Mouse (Mus musculus): ENCODE measurements around the gene Neurod4.
"Not testable (repeated sequence)": the region's sequence is repeated elsewhere in the genome, so short reads cannot be mapped to it uniquely, and the experiment has no call there.

Neurod4 gene

DNA sequence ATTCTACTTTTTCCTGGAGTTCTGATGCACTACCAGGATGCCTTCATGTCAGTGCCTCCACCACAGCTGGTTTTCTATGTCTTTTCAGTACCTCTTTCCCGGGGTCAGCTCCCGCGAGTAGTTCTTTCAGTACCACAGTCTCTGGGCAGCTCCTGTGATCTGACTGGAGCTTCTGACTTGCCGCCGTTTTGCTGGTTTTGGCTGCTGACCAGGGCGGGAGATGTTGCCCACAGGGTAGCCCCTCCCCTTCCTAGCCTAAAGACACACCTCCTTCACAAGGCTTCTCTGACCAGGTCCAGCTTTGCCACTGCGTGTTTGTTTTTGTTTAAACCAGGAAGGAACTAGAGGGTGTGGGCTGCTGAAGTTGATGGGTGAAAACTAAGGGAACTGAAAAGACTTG lies at the start of gene Neurod4:
Gene Neurod4 (minus strand): TSS at position 175 of the 400 bp plus-strand sequence.
- DNase-seq: no peak

DNA sequence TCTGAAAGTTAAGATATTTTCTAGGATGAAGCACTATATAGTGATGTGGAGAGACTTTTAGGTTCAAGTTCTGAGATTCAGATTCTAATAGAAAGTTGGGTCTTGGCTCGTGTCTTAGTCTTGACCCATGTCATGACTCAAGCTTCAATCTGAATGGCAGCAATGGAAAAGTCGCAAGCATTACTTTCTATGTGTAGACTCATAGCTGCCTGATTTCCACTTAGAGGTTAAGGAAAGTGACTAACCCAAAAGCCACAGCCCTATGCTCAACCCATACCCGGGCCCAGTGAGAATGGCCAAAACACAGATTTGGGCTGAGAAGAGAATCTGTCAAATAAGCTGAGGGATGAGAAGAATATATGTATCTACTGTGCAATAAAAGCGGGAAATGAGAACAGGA lies 44.2 kb upstream of the Neurod4 start:
- no peak for DNase-seq

DNA sequence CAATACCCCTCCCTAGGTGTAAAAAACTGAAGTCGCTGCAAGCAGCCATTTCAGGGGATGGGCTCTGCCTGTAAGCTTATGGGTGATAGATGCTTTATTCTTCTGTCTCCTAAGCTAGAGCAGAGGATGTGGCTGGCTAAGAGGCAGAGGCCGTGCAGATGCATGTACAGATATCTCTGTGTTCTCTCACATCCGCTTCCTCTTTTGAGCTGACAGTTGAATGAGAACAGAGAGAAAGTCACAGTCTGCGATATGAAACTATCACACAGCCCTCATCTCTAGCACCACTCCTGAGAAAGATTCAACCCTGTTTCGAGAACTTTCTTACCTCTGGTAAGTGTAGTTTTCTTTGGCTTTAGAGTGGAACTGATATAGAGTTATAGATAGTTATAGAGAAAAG lies 42.6 kb upstream of the Neurod4 start, which contains the start of gene Tespa1:
Gene Tespa1 (plus strand): TSS at position 234 of the 400 bp plus-strand sequence.
- DNase-seq: no peak

DNA sequence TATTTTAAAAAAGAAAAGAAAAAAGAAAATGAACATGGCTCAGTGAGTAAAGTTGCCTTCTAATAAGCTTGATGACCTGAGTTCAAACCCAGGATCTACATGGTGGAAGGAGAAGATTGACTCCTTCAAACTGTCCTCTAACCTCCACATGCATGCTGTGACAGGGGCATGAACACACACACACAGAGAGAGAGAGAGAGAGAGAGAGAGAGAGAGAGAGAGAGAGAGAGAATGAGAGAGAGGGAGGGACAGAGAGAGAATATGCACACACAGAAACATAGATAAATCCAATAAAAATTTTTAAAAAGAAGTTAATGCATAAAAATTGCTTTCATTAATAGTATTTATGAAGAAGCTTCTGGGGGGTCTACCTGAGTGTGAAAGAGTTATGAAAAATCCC lies 42.0 kb upstream of the Neurod4 start:
- DNase-seq: no peak

DNA sequence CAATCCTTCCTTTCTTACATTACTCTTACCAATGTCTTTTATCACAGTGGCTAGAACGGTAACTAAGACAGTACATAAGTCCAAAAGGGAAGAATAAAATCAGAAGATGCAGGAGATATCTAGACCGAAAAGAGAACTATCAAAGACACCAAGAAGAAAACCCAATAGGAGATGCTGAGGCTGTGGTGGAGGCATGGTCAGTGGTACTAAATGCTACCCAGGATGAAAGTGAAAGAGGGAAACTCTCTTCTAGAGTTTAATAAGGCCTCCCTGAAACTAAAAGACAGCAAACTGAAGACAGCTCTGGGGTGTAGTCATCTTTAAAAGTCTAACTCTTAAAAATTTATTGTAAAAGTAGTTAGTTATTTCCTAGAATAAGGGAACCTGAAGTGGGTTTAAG lies 40.7 kb upstream of the Neurod4 start:
- no peak for DNase-seq

DNA sequence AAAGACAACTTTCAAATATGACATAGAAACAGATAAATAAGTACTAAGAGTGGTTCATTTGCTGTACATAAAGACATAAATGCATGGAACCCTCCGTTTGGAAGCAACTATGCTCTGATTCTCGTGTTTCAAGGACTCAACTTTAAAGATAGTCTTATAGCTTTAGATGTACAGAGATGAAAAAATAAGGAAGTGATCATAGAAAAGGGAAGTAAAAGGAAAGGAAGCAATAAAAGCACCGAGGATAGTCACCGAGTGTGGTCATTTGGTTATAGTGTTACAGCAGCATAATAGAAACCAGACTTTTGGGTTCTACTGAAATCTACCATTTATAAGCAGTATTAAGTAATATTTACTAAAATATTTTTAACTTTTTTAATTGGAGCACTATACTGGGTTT lies 38.7 kb upstream of the Neurod4 start:
- DNase-seq: no peak

DNA sequence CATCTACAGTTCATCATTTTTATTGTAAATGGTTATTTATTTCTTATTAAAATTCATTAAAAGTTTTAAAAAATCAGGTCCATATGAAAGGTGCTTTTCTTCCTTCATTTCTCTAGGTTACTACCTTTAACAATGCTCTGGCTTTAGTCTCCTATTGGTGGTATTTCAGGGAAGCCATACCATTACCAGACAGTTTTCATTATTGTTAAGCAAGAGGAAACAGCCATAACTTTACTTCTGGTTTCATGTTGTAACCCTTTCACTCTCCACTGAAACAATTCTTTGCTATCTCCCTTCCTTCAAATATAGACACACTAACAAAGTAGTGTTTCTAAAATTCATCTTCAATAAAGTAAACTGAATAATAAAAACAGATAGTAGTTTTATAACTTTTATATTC lies 35.8 kb upstream of the Neurod4 start:
- no peak for DNase-seq

DNA sequence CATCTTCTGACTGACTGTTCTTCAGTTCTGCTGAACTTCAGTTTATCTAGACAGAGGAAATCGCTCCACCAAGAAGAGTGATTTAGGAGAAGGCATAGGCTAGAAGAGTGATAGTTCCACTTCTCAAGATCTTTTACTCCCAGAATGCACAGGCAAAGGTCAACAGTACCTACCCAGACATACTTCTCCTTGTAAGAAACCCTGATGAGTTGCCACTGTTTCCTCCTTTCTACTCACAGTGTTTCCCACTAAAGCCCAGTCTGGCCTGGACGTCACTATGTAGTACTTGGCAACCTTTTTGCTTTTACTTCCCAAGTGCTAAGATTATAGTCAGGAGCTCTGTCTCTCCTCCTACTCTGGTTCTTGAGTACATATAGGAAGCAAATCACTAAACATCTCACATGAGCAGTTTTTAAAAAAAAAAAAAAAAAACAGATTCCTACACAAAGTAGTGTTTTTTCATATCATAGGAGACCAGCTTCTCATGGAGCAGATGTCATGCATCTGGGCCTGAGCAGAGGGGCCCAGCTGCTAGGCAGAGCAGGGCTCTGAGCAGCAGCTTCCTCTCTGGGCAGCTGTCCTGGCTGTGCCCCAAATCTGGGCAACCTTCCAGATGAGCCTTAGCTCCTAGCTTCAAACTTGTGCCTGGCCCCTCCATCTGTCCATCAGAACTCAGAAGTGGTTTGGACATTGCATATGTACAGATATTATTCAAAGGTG lies 34.2 kb upstream of the Neurod4 start:
- no peak for DNase-seq

DNA sequence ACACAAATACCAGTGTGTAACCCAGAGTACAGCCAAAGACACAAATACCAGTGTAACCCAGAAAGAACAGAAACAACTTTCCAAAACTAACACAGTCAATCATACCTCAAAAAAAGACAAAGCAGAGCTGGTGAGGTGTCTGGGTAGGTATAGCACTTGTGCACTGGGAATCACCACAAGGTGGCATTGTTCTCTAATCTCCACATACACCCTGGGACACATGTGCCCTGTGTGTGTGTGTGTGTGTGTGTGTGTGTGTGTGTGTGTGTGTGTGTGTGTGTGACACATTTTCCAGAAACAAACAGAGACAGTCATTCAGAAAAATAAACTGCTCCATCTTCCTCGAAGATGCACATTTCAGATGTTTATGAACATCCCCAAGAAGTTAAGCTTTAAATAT lies 33.5 kb upstream of the Neurod4 start:
- no peak for DNase-seq

DNA sequence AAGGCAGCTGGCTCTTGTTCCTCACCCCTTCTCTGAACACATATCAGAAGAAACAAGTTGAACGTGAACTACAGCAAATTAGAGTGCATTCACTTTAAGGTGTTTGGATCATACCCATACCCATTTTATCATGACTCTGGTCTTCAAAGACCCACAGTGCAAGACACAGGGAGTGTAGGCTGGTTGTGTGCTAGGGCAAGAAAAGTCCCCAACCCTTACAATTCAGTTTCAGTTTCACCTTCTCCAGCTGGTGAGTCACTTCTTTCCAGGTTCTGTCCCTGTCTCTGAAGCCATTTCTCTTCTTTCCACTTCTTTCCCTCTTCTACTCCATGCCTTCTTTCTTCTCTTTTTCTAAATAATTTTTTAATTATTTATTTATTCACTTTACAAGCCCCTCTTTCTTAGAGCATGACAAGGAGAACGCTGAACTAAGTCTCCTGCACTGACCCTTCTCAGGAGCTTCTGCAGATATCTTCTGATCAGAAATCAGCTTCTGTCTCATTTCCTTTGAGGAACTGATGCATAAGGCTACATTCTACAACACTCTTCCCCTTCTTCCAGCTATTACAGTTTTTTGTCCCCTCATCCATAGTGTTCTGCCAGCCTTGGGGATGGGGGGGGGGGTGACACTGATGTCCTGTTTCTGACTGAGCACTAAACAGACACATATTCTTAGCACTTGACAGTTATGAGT lies 31.6 kb upstream of the Neurod4 start:
- no peak for DNase-seq

DNA sequence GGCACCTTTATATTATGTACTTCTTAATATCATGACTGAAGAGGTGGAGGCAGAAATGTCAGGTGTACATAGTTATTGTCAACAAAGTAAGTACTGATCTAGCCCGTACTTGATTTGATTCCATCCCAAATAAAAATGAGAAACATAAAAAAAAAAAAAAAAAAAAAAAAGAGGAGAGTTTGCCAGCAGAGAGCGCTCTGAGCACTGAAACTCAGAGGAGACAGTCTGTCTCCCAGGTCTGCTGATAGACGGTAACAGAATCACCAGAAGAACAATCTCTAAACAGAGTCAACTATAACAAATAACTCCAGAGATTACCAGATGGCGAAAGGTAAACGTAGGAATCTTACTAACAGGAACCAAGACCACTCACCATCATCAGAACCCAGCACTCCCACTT lies 24.1 kb upstream of the Neurod4 start:
- not testable (repeated sequence) for DNase-seq

DNA sequence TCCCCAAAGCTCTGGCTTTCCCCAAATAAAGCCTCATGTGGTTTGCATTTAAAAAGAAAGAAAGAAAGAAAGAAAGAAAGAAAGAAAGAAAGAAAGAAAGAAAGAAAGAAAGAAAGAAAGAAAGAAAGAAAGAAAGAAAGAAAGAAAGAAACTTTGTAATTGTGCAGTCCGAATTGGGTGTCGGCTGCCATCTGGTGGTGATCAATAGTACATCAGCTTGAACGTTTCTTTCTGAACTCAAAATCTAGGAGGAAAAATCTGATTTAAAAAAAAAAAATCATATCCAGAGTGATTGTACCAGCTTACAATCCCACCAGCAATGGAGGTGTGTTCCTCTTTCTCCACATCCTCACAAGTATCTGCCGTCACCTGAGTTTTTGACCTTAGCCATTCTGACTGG lies 18.7 kb upstream of the Neurod4 start:
- DNase-seq: peak; percentile 10

DNA sequence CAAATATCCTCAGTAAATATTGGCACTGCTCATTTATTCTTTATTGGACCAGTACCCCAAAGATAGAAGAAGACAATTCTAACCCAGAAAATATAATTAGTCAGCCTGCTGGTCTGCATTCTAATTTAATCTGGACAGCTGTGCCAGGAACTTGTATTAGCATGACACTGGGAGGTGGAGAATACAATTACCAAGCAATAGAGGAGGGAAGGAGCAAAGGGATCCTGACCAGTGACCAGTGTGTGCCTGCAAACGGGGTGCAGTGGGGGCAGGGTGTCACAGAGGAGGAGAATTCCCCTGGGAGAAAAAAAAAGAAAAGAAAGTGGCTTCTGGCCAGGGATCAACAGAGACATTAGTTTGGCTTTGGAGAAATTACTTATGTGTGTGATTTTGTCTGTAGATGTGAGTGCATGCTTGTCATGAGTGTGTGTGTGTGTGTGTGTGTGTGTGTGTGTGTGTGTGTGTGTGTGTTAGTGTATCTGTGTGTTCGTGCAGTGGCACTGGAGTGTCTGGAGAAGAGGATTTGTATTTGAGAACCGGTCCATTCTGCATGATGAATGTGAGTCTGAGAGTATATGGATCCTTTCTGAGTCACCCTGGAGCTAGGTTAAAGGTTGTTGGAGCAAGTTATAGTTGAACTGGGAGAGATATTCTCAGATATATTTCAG lies 13.8 kb upstream of the Neurod4 start:
- no peak for DNase-seq

DNA sequence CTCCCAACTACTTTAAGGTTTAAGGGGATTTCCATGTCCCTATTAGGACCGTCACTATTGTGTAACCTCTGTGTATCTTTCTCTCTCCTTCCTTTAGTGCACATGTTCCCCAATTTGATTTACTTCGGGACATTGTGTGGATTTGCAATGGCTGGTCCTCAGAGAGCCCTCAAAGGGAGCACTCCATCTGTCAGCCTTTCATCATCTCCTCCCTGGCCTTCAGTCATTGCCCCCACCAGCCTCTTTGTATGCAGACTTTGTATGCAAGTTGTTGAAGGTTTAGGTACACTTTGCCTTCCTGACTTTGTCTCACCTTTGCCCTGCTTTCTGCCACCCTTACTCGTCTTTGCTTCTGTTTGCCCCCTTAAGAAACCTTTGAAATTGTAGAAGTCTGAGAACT lies 8.0 kb upstream of the Neurod4 start:
- DNase-seq: no peak

DNA sequence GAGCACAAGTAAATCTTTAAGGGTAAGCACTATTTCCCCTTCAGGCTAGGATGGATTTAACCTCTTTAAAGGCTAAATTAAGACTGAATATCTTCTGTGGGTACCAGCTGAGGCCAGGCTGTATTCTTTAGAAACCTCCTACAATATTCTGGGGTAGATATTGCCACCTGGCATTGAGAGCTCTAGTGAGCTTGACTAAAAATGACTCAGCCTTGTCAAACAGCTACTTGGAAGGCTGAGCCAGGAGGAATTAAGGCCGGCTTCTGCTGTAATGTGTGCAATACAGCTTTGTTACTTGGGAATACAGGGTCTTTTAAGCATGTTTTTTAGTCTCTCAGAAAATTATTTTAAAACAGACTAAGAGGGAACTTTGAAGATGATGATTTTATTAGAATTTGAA lies 7.2 kb upstream of the Neurod4 start:
- DNase-seq: peak; percentile 38

DNA sequence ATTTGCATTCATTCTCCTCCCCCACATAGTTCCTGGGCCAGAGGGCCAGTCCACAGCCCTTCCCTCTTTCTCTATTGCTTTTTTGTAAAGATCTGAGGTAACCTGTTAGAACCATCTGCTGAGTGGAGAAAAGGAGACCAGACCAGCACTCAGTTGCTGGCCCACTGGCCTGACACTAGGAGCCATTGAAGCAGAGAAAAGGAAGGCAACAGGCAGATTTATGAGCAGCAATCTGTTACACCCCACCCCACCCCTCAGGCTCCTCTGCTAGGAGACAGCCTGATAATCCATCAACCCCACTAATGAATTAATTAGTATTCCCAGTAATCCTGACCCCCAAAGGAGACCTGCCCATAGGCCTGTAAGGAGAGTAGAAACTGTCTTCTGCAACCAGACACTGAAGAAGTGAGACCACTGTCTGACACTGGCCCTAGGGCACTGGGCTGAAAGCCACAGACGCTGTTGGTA lies 2.0 kb upstream of the Neurod4 start:
- no peak for DNase-seq

DNA sequence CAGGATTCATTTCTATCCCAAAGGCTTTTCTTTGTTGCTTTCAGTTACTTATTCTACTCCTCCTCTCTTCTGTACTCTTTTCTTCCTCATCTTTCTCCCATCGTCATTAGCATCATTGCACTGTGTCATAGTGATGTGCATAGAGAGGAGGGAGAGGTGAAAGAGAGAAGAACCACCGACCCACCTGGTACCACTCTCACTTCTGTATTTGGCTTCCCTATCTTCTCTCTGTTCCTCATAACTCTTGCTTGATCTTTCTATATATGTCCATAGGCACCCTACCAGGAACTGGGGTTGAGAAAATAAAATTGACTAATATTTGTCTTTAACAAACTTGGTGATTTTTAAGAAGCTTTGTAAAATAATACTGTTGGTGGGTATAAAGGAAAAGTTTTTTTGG lies 3.5 kb downstream of the Neurod4 start:
- DNase-seq: no peak

DNA sequence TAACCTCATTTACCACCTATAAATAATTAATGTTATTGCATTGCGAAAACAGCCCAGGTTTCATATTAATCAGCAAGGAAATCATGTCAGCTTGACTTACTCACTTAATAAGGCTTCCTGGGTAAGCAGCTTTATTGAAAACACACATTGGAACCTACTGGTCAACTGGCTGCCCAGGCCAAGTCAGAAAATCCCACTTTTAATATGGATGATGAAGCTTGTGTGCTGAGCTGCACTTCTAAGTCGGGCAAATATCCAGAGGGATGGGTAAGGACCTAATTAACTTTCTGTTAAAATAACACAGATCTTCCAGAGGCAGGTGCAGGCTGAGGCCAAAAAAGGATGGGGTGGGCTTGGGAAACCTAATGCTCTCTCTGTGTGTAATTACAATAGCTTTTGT lies 4.3 kb downstream of the Neurod4 start:
- DNase-seq: no peak

DNA sequence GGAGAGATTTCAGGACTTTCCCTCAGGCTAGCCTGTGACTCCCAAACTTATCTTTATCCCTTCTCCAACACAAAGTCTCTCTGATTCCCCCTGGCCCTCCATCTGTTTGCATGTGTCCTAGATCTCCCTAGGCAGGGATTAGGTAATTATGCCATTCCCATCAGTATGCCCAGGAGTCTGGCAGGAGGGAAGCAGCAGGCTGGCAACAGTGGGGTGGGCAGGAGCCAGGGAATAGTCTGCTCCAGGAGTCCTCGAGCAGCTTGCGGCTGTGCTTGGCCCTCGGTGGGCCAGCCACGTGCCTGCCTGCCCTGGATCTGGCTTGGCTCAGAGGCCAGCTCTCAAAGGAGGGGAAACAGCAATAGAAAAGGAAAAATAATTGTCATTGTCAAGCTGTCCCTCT lies 16.8 kb downstream of the Neurod4 start:
- peak; percentile 14 for DNase-seq

DNA sequence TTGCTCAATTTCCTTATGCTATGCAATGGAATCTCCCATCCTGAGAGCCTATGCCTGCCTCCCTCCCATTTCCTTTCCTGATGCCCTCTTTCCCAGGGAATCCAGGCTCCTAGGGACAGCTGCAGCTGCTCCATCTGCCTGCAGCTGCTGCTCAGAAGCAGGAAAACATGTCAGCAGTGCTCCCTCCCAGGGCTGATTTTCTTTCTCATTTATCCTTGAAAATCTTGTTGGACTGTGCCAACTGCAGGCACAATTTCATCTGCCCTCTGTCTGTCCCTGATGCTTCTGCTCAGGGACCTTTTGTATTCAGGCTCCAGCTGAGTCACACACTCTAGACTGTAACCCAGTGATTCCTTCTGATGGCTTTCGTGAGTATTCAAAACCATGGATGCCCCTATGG lies 20.6 kb downstream of the Neurod4 start:
- no peak for DNase-seq

DNA sequence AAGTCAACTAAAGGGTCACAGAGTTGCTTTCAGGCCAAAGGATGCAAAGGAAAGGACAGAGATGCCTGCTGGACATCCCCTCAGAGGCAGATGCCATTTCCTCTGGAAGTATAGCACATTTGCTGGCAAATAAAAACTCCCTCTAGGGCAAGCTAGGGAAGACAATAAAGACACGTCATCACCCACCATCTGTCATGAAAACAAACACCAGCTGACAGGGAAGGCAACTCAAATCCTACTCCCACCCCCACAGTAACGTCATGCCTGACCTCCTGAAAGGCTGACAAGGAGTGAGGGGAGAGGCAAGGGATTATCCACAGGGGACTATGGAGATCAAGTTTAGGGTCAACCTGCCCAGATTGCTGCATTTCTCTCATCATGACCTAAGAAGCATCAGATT lies 35.8 kb downstream of the Neurod4 start:
- no peak for DNase-seq

DNA sequence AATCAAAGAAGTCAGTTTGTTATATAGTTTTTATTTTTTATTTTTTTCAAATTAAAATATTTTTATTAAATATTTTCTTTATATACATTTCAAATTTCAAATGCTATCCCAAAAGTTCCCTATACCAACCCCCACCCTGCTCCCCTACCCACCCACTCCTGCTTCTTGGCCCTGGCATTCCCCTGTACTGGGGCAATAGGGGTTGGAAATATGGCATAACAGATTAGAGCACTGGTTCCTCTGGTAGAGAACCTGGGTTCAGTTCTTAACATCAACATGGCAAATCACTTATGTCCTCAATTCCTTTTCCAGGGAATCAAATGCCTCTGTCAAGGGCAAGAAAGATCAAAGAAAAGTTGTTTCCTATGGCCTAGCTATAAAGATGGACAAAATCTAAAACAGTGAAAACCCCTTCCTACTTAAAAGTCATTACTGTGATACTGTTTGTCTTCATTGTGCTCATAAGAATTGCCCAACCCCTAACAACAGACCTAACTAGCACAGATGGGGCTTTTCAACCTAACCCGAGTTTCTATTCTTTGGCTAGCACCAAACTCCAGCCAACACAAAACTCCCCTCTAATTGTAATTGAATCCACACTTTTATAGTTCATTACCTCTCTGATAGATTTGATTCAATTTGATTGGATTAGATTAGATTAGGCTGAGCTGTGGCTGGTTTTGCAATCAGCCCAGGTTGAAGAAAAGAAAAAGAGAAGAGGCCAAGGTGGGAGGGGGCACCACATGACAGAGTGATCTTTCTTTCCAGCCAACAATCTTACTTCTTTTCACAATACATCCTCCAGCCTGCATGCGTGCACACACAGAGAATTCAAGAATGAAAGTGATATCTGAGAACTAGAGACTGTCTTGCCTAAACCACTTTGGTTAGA lies 41.5 kb downstream of the Neurod4 start:
- DNase-seq: no peak

DNA sequence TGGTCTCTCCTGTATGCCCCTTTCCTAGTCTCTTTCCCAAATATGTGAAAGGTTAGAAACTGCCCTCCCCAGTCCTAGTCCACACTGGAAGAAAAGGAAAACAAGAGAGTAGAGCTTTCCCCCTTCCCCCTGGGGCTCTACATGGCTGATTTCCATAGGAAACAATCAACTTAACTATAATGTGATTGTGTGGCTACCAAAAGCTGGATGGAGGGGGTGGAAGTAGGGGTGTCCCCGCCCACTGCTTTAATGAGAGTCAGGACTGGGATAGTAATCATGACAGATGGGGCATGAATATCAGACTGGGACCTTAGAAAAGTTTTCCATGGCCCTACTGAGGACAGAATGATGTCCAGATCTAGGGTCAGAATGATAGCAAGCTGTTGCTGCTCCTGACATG lies 45.5 kb downstream of the Neurod4 start:
- DNase-seq: no peak
